Mouse (Mus musculus) frontal cortex, adult 2 months (tissue): Measurements from ENCODE around the gene Eif3c. TPM values are rescaled to one million over a fixed set of nuclear protein-coding genes. Genes with fewer than 3 reads are reported as not detected.

ENCODE experiments used
- DNase-seq, 2 experiments: peaks; one replicate each; pipeline ENCODE4 v3.0.0; 2022; ENCODE audit warnings: low spot score in 1 of 2; ENCODE audit errors: extremely low spot score in 1 of 2
- polyA plus RNA-seq: library from polyadenylated mRNA; depleted of rRNA; stranded (reverse); fragments of >200 nt; gene quantifications from 2 replicates; pipeline ENCODE4 v1.2.3, GENCODE M21; 2012; rRNA removed

Eif3c gene
- polyA plus RNA-seq, 1 experiment = 114 TPM

- no peak for DNase-seq
Observed at GRCm38 (mm10) chr7:126497966-126498365, 68.2 kb downstream of the Eif3c start.

GRCm38 (mm10) chr7:126496475-126496874 lies 69.7 kb downstream of the Eif3c start:
- DNase-seq = no peak

Other genes with a start within 250 kb of the Eif3c start
- gene Lat, start 196.8 kb downstream of the Eif3c start, polyA plus RNA-seq = 1.3 and 3.1 TPM in 2 replicates
- 148 and 159 TPM in 2 replicates for gene Spns1, start 189.0 kb downstream of the Eif3c start, polyA plus RNA-seq
- 6.6 and 6.8 TPM in 2 replicates for gene Nfatc2ip, start 169.7 kb downstream of the Eif3c start, polyA plus RNA-seq
- gene Cd19, start 151.5 kb downstream of the Eif3c start, polyA plus RNA-seq = 0.14 and 0.27 TPM in 2 replicates
- gene Rabep2, start 137.7 kb downstream of the Eif3c start, polyA plus RNA-seq = 22.0 and 25.4 TPM in 2 replicates
- 1.2 and 1.9 TPM in 2 replicates for gene Atp2a1, start 103.3 kb downstream of the Eif3c start, polyA plus RNA-seq
- gene Sh2b1, start 91.0 kb downstream of the Eif3c start, polyA plus RNA-seq = 60.5 and 63.7 TPM in 2 replicates
- gene Tufm, start 79.0 kb downstream of the Eif3c start, polyA plus RNA-seq = 97.2 and 102 TPM in 2 replicates
- 144 and 153 TPM in 2 replicates for gene Atxn2l, start 63.0 kb downstream of the Eif3c start, polyA plus RNA-seq
- gene Apobr, start 18.5 kb upstream of the Eif3c start, polyA plus RNA-seq = 0.74 and 0.82 TPM in 2 replicates
- 45.1 and 46.3 TPM in 2 replicates for gene Cln3, start 19.4 kb upstream of the Eif3c start, polyA plus RNA-seq
- 0.13 TPM in 1 of 2 replicates, not detected in the other for gene Il27, start 28.5 kb upstream of the Eif3c start, polyA plus RNA-seq
- 23.9 and 31.7 TPM in 2 replicates for gene Nupr1, start 64.5 kb upstream of the Eif3c start, polyA plus RNA-seq
- gene Sgf29, start 82.9 kb upstream of the Eif3c start, polyA plus RNA-seq = 40.2 and 44.8 TPM in 2 replicates
- 10.7 and 11.1 TPM in 2 replicates for gene Sult1a1, start 110.0 kb upstream of the Eif3c start, polyA plus RNA-seq
- 46.4 and 65.4 TPM in 2 replicates for gene Bola2, start 129.0 kb upstream of the Eif3c start, polyA plus RNA-seq
- gene Slx1b, start 129.4 kb upstream of the Eif3c start, polyA plus RNA-seq = 34.3 and 34.5 TPM in 2 replicates
- gene Coro1a, start 141.4 kb upstream of the Eif3c start, polyA plus RNA-seq = 135 and 145 TPM in 2 replicates
- 305 and 314 TPM in 2 replicates for gene Mapk3, start 193.2 kb upstream of the Eif3c start, polyA plus RNA-seq
- 4.4 and 6.4 TPM in 2 replicates for gene Gdpd3, start 199.9 kb upstream of the Eif3c start, polyA plus RNA-seq
- 439 and 535 TPM in 2 replicates for gene Ypel3, start 210.5 kb upstream of the Eif3c start, polyA plus RNA-seq
- gene Tbx6, start 215.1 kb upstream of the Eif3c start, polyA plus RNA-seq = 1.4 and 1.9 TPM in 2 replicates
- gene Ppp4c, start 226.1 kb upstream of the Eif3c start, polyA plus RNA-seq = 84.5 and 85.1 TPM in 2 replicates
- 130 and 142 TPM in 2 replicates for gene Fam57b, start 231.3 kb upstream of the Eif3c start, polyA plus RNA-seq